Mouse (Mus musculus) CD8-positive naive resting alpha-beta T cell, adult 2 months (primary cell): ENCODE data around the gene Bcl2l11.
A peak's percentile ranks its signal among the peaks of the same experiment; 100 is the strongest.

ENCODE experiments used
- DNase-seq, 2 experiments: peaks; one replicate each; pipeline ENCODE4 v3.0.0; 2022; ENCODE audit warnings: low read depth in 2 of 2, low spot score in 2 of 2

Bcl2l11 gene

DNA sequence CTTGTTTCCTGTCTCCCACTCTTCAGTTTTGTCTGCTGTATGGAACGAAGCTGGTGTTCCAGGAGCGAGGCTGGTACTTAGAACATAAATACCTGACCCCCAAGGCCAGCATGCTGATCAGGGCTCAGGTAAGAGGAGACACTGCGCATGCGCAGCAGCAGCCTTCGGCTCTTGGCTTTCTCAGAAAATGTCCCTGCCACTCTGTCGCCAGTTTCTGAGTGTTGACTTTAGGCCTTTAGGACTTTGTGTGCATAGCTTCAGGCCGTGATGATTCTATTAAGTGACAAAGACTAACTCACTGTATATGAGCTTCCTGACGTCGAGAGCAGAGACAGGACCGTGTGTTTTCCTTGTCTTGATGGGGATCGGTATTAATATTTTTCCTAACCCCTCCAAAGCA lies 20.2 kb upstream of the Bcl2l11 start:
- DNase-seq = no peak

DNA sequence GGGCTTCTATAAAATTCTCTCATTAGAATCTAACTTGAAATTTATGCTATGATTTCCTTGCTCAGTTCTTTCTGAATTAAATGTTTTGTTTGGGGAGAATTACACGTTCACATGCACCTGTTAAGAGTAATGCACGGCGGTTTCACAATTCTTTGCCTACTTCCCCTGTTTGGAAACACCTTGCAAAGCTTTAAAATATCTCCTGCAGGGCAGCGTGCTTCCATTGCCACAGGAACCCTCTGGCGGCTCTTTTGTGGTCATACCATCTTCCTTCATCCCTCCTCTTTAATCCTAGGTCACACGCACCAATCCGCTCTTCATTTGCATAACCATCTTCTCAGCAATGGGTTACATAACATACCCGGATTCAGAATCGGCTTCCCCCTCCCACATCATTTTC lies 14.3 kb upstream of the Bcl2l11 start:
- DNase-seq = no peak

DNA sequence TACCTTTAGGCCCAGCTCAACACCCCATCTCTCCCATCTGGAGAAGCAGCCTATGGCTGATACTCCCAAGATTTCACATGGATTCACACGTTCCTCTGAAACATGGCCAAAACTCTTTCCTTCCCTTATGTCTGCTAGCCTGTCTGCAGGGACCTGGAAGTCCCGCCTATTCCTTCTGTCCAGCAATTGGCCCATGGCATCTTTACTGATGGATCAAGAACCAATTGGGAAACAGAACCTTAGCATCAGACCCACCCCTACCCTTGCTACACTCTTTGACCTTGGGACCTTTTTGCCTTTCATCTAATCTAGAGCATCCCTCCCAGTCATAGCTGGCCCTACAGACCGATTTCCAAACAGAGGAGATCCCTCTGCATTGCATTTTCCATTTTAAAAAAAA lies 11.2 kb upstream of the Bcl2l11 start:
- no peak for DNase-seq

DNA sequence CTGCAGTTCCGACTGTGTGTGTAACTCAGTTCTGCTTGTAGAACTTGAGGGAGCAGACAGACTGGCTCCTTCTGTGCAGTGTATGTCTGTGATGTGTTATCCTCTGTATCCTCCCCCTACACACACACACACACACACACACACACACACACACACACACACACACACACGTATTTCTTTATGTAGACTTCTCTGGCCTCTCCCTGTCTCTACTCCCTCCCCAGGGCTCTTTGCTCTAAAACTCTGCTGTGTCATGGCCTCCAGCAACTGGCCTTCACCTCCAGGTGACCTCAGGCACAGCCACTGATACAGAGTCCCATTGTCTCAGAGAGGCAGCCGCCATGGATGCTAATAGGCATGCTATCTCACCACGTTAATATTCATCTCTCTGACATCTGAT lies 10.3 kb upstream of the Bcl2l11 start:
- no peak for DNase-seq

DNA sequence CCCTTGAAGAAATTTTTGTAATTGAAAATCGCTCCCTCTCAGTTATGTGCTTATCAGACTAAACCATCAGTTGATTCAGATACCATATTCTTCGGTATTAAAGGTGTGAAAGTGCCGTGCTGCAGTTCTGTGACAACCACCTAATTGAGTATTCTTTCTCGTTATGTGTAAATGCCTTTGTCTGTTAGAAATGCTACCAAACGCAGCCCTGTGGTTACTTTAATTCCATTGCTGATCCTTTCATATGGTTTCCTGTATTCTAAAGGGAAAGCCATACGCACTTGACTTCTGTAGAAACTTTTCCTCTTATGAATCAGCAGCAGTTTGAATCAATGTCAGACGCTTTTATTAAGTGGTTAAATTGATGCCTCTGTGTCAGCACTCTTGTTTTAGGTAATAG lies 8.2 kb upstream of the Bcl2l11 start:
- DNase-seq = no peak

DNA sequence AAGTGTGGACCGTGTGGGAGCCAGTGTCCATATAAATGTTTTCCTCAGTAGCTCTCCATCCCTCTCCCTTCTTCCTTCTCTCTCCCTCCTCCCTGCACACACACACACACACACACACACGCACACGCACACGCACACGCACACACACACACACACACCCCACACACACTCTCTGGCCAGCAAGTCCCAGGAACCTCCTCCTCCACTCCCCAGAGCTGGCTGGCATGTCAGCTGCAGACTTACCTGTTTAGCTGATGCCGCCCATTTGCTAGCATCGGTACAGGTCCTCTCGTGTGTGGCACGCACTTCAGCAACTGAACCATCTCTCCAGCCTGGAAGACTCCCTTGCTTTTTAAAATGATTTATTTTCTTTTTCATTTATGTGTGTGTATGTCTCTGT lies 6.9 kb upstream of the Bcl2l11 start:
- no peak for DNase-seq

DNA sequence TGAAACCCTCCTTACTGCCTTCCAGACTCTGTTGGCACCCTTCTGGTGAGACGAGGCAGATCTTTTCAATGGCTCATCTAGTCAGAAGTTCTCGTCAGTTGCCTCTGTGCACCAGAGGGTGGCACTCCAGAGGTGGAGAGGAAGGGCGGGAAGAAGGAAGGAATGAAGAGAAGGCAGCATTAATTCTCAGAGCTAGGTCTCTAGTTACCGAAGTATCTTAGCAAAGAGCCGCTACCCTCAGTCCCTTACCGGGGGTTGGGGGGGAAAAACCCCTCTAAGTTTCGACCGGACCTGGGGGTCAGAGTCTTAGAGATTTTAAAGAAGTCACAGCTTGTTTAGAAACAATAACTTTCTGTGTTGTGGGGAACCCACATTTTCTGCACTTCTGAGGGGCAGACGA lies 3.3 kb upstream of the Bcl2l11 start:
- peak; percentile 51 to 76 for DNase-seq

DNA sequence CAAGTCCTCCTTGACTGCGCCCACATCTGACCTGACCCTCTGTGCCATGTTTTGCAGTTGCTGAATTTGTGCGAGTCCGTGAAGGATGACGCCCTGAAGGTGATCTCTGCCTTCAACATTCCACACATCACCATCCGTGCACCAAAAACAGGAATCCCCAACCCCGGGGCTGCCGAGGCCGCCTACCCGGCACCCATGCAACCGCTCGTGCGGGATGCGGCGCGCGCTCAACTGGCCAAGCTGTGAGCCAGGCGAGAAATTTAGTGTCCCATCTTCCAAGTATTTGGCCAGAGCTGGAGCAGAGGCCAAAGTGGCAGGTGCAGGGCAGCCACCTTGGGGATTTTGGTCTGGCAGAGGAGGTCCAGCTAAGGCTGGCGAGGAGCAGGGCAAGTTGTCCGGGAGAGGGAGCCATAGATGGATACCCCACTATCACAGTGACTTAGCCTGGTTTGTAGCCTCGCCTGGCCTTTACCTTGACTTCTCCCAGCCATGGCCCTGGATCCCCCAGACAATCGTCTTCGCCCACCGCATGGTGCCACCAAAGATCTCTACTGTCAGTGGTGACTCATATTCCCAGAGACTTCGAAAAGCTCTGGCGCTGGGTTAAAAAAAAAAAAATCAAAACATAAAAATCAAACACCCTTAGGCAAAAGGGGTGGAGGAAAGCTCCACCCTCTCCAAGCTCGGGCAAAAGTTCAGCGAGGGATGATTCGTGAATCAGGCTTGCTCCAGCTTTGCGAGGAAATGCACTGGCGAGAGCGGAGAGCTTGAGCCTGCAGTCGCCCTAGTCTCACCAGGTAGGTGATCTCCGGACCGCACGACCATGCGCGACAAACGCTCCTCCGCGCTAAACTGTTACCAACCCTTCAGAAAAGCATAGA lies 2.7 kb upstream of the Bcl2l11 start:
- DNase-seq = no peak

DNA sequence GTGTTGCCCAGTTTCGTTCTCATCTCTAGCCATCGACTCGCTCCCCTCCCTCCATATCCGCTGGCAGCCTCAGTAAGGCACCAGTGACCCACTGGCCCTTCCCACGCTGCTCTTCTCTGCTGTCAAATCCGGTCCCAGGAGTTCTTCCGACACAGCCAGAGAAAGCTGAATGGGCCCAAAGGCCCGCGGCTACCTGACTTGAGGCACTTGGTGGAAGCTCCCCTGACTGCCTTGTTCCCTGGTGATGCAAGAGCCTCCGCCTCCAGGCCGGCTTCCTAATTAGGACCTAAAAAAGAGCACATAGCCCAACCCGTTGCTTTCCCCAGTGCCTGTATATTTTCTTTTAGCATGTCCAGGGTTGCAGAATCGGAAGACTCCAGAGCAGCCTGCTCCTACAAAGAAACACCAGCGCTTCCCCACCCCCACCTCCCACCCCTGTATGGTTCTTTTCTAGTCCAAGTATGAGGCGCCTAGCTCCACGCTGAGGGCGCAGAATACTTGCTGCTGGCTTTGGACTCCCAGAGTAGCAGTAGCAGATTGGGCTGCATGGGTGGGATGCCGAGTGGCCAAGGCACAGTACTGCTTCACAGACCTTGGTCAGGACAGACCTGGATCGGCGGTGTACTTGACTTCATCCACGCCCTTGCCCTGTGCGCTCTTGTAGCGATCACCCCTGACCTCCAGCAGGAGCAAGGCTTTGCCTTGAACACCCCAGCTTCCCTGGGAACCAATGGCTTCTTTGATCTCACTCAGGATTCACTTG lies 1.7 kb upstream of the Bcl2l11 start:
- peak in 1 of 2 experiments; percentile 16 for DNase-seq

DNA sequence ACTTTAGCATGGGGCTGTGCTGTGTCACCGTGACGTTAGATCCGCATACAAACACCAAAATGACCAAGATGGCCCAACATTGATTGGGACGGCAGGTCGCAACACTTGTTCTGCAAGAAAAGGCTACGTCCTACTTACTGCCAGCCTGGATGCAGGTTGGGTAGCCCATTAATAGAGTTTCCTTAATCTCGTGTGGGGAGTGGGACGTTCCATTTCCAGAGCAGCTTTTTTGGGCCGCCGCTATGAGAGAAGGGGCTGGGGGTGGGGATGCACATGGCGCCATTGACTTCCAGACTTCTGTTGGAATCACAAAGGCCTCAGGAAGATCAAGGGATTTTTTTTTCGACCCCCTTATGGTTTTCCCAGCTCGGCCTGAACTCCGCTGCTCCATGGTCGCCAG lies 1.1 kb upstream of the Bcl2l11 start:
- DNase-seq = no peak

DNA sequence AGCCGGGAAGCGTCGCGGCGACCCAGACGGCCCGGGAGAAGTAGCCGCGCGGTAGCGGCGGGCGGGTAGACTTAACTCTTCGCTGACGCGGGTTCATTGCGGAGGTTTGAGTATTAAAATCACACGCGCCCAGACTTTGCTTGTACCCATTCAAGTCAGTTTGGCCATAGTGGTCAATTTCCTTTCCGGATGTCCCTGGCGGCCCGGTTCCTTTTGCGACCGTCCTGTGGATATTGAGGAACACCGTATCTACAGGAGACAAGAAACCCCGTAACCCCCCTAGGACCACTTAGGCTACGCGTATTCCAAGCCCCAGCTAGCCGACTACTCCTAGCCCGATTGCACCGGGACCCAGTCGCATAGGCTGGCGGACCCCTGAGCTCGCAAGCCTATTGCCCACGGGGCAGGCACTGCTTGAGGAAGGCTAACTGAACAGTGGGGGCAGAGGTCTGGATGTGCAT lies 783 bp downstream of the Bcl2l11 start:
- DNase-seq = peak in 1 of 2 experiments; percentile 32

DNA sequence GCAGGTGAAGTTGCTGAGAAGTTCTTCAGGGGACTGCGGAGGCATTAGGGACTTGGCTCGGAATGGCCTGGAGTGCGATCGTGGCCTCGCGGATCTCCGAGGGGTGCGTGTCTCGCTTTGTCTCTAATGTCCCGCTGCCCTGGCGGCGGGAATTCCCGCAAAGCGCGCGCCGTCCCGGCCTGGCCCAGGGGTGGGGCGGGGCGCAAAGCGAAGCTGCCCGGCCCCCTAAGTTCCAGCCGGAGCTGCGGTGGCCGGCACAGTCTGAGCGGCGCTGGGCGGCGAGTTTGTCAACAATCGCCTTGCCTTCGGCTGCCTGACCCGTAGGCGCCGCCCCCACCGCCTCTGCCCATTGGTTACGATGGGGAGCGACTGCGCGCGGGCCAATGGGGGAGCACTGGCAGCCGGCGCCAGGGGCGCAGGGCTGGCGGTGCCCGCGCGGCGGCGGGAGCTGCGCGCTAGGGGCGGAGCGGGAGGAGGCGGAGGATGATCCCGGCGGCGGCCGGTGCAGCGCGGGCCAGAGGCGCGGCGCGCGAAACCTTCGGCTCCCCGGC lies 1.4 kb downstream of the Bcl2l11 start:
- peak; percentile 86 to 87 for DNase-seq

DNA sequence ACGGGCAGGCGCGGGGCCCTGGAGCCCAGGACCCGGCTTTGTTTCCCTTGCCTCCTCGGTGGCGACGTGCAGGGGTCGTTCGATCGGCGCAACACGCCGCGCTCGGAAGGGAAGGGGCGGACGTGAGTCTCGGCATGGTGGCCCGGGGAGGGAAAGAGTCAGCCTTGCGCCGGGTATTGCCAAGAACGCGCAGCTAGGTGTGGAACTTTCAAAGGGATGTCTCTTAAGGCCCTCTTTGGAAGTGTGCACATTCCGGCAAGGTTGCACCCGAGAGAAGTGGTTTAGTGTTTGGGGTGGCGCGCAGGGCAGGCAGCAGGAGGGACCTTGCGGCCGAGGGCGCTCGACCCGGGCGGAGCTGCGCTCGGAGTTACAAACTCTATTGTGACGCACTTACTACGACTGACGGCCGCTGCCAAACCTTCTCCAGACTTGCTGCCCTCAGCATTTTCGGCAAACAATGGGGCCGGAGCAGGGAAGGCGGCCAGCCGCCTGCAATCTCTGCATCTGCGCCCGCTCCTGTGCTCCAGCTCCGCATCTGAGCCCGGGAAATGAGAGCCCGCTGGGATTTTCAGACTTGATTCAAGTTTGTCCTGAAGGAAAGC lies 2.0 kb downstream of the Bcl2l11 start:
- DNase-seq = peak in 1 of 2 experiments; percentile 50

DNA sequence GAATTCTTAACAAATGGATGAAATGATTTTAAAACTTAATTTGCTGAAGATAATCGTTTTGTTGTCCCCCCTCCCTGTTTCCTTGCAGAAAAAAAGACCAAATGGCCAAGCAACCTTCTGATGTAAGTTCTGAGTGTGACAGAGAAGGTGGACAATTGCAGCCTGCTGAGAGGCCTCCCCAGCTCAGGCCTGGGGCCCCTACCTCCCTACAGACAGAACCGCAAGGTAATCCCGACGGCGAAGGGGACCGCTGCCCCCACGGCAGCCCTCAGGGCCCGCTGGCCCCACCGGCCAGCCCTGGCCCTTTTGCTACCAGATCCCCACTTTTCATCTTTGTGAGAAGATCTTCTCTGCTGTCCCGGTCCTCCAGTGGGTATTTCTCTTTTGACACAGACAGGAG lies 2.7 kb downstream of the Bcl2l11 start:
- DNase-seq = no peak

DNA sequence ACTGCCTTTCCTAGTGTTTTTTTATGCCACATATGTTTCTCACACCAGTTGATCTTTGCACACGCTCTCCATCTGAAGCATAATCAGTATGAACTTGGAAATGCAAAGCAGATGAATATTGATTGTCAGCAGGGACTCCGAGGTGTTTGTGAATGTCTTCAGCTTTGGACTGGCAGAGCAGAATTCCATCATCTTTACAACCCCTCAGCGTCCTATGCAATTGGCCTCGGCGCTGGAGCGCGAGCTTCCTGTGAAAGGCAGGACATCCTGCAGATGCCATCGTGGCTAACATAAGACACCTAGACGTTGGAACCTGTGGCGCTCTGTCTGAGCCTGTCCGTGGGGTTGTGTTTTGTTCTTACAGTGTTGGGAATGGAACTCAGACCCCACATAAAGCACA lies 5.7 kb downstream of the Bcl2l11 start:
- DNase-seq = no peak

DNA sequence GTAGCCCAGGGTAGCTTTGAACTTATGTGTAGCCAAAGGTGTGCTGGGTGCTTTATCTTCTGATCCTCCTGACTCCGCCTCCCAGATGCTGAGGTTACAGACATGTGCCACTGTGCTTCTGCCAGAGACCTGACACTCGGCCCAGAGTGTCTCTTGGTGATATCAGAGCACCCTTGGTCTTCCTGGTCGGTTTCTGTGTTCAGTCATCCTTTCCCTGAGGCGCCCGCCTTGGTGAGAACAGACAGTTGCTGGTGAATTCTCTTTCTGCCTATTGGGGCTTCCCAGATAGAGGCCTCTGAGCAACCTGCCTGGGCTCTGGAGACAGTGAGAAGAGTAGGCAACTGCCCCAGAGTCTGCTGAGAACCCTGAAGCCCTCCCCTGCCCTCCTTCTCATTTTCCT lies 6.8 kb downstream of the Bcl2l11 start:
- DNase-seq = no peak

DNA sequence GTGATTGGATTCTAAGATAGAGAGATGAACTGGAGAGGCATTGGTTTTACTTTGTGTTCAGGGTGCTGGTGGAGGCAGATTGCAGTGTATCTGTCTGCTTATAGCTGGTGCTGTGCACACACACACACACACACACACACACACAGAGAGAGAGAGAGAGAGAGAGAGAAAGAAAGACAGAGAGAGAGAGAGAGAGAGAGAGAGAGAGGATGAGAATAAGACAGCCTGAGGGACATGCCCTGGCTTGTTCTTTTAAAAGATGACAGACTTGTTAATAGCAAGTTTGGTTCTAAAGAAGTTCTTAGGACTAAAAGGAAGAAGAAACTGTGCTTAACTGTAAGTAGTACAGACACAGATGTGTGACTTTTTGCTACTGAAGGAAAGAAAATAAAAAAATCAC lies 8.0 kb downstream of the Bcl2l11 start:
- DNase-seq = no peak

DNA sequence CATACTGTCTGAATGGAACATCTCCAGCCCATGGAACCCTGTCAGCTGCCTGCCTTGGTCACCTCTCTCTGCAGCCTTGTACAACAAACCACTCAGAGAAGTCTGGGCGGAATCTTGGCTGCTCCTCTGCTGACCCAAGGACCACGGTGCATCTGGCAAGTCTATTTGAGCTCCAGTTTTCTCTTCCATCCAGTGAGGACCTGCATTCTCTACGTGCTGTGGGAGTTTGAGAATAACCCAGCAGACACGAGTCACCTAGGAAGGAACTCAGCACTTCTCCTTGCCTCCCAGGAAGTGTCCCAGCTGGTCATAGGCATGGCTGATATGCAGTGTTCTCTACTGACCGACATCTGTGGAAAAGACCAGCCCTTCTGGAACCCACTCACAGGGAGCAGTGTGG lies 8.6 kb downstream of the Bcl2l11 start:
- DNase-seq = no peak

DNA sequence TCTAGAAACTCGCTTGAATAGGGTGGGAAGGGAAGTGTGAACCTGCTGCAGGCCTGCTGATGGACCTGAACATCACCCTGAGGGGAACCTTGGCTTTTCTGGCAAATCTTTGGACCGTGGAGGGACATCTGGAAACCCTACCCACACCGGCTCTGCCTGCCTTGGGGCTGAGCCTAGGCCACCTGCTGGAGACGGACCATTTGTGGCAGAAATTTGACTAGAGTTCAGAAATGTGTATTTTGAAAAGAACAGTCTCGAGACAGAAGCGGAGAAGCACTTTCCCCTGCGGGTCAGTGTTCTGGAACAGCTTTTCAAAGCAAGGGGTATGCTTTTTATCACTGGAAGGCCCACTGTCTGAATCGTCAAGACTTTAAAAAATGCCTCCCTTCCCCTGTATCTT lies 9.1 kb downstream of the Bcl2l11 start:
- no peak for DNase-seq

DNA sequence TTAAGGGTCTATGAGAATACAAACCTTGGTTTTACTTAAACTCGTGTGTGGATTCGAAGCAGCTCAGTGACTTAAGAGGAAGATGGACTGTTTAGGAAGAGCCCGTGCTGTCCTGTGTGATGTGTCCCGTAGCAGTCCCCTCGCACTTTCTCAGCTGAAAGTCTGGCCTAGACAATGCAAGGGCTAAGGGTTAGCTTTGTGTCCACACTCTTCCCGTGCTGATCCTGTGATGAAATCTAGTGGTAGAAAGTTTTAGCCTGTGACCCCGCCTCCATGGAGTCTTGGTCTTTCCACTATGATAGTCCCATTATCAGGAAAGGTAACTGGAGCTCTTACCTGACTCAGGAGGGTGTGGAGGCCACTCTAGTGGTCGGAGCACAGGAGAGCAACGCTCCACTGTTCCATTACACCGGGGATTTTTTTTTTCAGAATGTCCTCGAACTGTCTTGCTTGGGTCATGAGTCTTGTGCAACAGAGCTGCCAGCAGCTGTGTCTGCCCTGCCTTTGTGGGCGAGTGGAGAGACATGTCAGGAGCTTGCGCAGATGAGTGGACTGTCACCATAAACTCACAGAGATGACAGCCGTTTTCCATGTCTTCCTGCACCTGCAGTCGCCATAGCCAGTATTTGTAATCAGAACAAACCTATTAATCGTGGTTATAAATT lies 11.1 kb downstream of the Bcl2l11 start:
- no peak for DNase-seq
